Mouse (Mus musculus): ENCODE measurements around the gene Hexdc. TPM values are rescaled to one million over a fixed set of nuclear protein-coding genes. Genes with fewer than 3 reads are reported as not detected.
A peak's percentile ranks its signal among the peaks of the same experiment; 100 is the strongest.

Hexdc gene
- total RNA-seq, 2 experiments from 2014 or later = 19.3 to 26.3 TPM

DNA sequence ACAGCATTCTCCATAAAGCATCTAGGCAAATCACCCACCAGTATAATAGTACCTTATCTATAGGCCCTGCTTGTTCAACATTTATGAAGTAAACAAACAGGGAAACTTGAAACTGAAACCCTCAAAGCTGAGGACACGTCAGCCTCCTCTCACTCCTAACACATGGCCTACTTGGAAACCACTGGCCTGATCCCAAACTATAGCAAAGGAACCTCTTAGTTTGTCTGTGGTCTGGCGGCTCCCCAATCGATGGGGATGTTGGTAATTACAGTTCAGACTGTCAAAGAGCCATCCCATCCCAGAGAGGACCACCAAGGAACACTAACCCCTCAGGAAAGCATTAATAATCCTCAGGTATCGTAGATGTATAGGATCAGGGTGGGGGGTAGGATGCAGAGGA, 4.4 kb upstream of the Hexdc start:
- DNase-seq (ENCODE audit: low spot score in 2 of 2) = no peak
- H3K4me3 ChIP-seq = no peak overlapping the region
- H3K27ac ChIP-seq = no peak overlapping the region
- TF ChIP-seq CTCF (conservative IDR thresholded peaks at IDR 0.05) = no peak

DNA sequence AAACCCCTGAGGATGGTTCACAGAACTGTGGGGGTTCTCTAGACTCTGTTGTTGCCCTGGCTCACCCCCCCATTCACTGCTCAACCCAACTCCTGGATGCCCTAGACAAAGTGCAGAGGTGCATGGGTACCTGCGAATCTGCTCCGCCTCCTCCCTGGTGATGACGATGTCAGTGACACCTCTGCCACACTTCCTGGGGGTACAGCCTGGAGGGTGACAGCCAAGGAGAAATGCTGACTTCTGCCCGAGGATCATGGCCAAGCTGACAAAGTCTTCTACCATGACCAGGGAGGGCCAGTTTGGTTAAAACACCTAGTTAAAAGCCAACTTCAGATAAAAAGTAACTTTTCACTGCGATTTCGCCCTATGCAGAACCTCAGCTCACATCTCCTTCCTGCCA, 3.5 kb upstream of the Hexdc start:
- H3K4me3 ChIP-seq = no peak overlapping the region
- no peak overlapping the region for H3K27ac ChIP-seq
- DNase-seq (ENCODE audit: low spot score in 2 of 2) = no peak
- no peak for TF ChIP-seq CTCF (conservative IDR thresholded peaks at IDR 0.05)

DNA sequence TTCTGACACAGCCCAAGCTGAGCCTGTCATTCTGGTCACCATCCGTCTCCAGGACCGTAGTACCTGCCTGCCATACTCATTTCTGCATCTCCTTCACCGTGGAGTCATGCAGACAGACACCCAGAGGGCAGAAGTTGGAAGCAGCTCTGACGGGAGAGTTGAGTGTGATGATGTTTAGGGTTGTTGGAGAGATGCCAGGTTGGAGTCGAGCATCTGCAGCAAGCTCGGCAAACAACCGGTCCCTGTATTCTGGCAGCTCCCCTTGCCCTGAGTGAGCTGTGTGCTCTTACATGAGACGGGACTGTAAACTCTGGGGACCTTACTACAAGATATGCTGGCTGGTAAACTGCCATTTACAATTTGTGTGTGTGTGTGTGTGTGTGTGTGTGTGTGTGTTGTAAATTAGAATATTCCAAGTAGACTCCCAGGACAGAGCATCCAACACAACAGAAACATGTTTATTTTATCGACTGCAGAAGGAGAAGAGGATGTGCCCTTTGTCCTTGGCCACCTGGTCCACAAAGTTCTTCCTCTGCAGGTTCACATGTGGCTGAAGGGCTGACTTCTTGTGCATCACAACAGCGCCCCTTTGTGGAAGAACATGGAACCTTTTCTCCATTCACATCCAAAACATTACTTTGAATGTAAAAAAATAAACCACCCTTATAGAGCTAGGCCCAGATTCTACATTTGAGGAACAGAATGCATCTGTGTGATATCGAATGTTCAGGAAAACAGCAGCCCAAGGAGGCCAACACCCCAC, 2.6 kb upstream of the Hexdc start:
- H3K27ac ChIP-seq = no peak overlapping the region
- H3K4me3 ChIP-seq = no peak overlapping the region
- peak; percentile 74 for TF ChIP-seq CTCF (conservative IDR thresholded peaks at IDR 0.05)
- peak in 1 of 2 experiments; percentile 50 for DNase-seq (ENCODE audit: low spot score in 2 of 2)

DNA sequence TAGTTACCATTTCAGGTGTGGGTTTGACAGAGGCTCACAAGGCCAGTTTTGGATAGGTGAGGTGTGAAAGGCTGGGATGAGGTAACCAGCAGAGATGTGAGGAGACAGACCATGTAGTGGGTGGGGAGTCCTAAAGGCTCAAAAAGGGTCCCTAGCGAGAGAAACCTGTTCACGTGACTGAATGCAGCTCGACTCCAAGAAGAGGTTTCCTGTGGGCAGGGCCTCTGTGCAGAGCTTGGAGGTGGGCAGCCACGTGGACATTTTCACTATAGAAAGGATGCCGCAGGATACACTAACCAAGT, 423 bp upstream of the Hexdc start:
- TF ChIP-seq CTCF (conservative IDR thresholded peaks at IDR 0.05) = no peak
- no peak for DNase-seq (ENCODE audit: low spot score in 2 of 2)
- Histone ChIP-seq H3K4me3 (peak overlapping the region; percentile 74), H3K27ac (peak overlapping the region; percentile 94; the same call in 1 of the 2 replicates)

- no peak overlapping the region for H3K27ac ChIP-seq
- no peak for DNase-seq (ENCODE audit: low spot score in 2 of 2)
- TF ChIP-seq CTCF (conservative IDR thresholded peaks at IDR 0.05) = no peak
- H3K4me3 ChIP-seq = no peak overlapping the region
Observed at GRCm38 (mm10) chr11:121216831-121217230, 12.6 kb downstream of the Hexdc start.

DNA sequence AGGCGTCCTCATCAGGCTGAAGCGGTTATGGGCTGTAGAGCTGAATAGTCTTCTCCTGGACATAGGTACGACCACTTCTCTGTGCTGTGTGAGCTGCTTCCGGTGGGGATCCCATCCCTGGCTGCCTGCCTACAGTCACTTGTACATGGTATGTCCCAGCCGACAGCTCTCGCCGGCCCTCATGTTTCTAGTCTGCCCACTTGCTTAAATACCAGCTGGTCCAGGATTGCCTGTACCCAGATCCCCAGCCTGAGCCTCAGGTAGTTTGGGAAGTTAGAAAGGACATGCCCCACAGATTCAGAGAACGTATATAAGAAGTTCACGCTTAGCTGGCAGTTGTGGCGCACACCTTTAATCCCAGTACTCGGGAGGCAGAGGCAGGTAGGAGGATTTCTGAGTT, 15.5 kb downstream of the Hexdc start:
- DNase-seq (ENCODE audit: low spot score in 2 of 2) = no peak
- no peak for TF ChIP-seq CTCF (conservative IDR thresholded peaks at IDR 0.05)

DNA sequence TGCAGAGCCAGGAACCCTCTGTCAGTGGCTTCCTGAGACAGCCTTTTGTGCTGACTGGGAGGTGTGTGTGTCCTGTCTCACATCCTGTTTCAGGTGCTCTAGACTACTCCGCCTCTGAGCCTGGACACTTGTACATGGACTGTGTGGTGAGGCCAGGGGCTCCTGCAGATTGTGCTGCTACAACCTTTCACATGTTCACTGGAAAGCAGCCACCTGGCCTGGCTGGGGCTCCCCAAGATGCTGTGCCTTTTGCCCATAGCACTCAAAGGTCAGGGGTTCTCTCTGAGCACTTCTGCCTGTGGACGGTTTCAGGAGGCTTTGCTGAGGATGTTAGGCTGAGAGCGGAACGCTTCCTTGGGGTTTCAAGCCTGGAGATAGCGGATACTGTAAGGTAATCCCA, 16.5 kb downstream of the Hexdc start:
- TF ChIP-seq CTCF (conservative IDR thresholded peaks at IDR 0.05) = no peak
- DNase-seq (ENCODE audit: low spot score in 2 of 2) = no peak
- Histone ChIP-seq H3K4me3 (no peak overlapping the region), H3K27ac (no peak overlapping the region)

More for the DNA sequence above, 15.5 kb downstream of the Hexdc start:
- no peak overlapping the region for H3K27ac ChIP-seq
- H3K4me3 ChIP-seq = no peak overlapping the region

- no peak for DNase-seq (ENCODE audit: low spot score in 2 of 2)
- Histone ChIP-seq H3K4me3 (no peak overlapping the region), H3K27ac (no peak overlapping the region)
- no peak for TF ChIP-seq CTCF (conservative IDR thresholded peaks at IDR 0.05)
Observed at GRCm38 (mm10) chr11:121221321-121222010, 17.2 kb downstream of the Hexdc start.

GRCm38 (mm10) chr11:121228129-121229017, 24.1 kb downstream of the Hexdc start:
- DNase-seq (ENCODE audit: low spot score in 2 of 2) = no peak
- Histone ChIP-seq H3K4me3 (peak overlapping the region; percentile 91), H3K27ac (peak overlapping the region; percentile 81)
- no peak for TF ChIP-seq CTCF (conservative IDR thresholded peaks at IDR 0.05)

GRCm38 (mm10) chr11:121229018-121229439, 24.8 kb downstream of the Hexdc start, which contains the start of gene Cybc1:
TSS of gene Cybc1 (minus strand) at chr11:121229322.
- Histone ChIP-seq H3K27ac (peak within 1 kb of the TSS; percentile 81), H3K4me3 (peak within 1 kb of the TSS; percentile 91)
- TF ChIP-seq CTCF (conservative IDR thresholded peaks at IDR 0.05) = peak; percentile 67
- peak; percentile 63 to 80 for DNase-seq (ENCODE audit: low spot score in 2 of 2)

GRCm38 (mm10) chr11:121231191-121231590, 27.0 kb downstream of the Hexdc start:
- no peak overlapping the region for H3K4me3 ChIP-seq
- no peak for TF ChIP-seq CTCF (conservative IDR thresholded peaks at IDR 0.05)
- H3K27ac ChIP-seq = peak overlapping the region; percentile 52
- no peak for DNase-seq (ENCODE audit: low spot score in 2 of 2)

DNA sequence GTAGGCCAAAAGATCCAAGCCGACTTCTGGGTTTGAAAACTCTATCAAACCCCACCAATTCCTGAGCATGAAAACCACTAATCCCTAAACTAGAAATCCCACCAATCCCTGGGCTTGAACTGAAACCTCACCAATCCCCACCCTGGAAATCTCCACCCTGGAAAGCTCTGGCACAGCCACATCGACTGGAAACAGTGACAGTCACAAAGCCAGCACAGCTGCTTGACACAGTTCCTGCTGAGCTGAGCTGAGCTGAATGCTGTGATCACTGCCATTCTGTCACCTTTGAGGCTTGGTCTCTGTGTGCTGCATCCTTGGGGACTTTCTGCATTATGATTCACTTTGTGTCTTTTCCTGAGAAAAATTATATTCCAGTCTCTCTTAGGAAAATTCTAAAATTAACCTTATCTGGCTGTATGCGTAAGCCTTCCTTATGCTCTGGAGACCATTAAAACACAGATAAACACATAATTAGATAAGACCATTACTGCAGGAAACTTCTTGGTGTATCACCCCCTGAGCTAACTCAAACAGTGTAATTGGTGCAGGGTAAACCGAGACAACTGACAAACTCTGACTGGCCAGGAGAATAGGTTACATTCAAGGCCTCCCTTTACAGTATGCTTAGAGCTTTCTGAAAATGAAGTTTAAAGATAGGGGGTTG, 27.5 kb downstream of the Hexdc start:
- no peak for TF ChIP-seq CTCF (conservative IDR thresholded peaks at IDR 0.05)
- DNase-seq (ENCODE audit: low spot score in 2 of 2) = peak; percentile 32 to 34

More for the DNA sequence above, 27.5 kb downstream of the Hexdc start:
- H3K4me3 ChIP-seq = no peak overlapping the region
- peak overlapping the region; percentile 52 for H3K27ac ChIP-seq
